Mouse (Mus musculus) heart, adult 11 months (tissue): ENCODE results near the gene Tmem135.

ENCODE experiments used
- DNase-seq: peaks from one replicate; pipeline ENCODE4 v3.0.0; 2022

The Tmem135 gene

GRCm38 (mm10) chr7:89317088-89317487, 86.9 kb downstream of the Tmem135 start:
- DNase-seq, result peak; percentile 13

DNA sequence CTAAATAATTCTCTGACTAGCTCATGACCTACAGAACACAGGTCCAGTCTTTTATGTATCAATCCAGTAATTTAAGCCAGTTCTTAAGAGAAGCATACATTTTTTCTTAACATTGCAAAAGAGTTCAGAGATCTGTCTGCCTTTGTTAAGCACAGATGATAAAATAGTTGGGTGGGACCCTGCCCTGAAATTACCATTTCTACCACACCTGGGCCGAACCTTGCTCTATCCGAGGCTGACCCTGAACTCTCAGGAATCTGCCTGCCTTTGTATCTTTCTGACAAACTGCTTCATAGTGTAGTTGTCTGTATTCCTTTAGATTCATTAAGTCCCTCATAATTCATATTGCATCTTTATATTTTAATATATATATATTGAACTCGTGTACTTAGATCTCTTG, 87.9 kb downstream of the Tmem135 start:
- no peak for DNase-seq

- peak; percentile 44 for DNase-seq
Measured at GRCm38 (mm10) chr7:89311555-89311954, 92.5 kb downstream of the Tmem135 start.

GRCm38 (mm10) chr7:89308926-89309325, 95.1 kb downstream of the Tmem135 start:
- DNase-seq, result peak; percentile 94

DNA sequence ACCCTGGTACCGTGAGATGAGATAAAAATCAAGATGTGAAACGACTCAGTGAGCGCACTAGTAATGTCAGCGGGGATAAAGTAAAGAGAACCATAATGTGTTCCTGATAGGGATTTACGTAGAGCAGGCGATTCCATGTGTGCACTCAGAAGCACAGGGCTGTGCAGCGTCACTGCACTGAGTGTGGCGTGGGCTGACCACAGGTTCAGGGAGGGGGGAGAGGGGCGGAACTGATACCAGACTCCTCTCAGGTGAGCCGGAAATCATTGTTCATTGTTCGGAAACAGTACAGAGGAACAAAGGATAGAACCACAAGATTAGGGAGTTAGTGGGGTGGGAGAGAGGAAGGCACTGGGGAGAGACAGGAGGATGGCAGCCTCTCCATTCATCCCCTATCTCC, 95.8 kb downstream of the Tmem135 start:
- DNase-seq, result peak; percentile 57

DNA sequence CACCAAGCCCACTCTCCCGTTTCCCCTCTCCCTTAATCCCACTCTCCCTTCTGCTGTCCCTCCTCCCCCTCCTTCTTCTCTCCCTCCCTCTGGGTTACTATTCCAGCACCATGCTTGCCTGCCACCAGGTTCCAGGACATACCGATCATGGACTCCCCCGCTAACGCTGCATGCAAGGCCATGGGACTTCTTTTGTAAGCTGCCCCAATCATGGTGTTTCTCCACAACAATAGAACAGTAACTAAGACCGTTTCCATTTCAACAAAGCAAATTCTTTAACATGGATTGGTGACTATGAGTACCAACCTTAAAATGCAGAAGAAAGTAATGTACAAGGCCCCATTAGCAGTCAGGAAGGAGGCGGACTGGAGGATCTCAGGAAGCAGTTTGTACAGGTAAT, 97.2 kb downstream of the Tmem135 start:
- no peak for DNase-seq

DNA sequence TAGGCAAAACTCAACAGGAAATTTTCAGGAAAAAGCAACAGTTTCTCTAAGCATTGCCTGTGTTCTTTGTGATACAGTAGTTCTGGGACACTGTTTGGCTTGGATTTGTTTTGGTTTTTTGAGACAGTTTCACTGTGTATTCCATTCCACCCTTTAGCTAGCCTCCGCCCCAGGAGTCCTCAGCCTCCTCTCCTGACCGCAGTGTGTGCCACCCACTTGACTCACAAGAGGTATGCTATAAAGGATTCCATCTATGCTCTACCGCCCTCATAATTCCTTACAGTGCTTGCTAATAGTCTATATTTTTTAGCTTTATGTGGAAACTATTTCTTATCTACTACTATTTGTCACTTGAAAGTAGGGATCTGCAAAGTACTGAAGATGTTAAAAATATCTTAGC, 99.1 kb downstream of the Tmem135 start:
- DNase-seq, result no peak

DNA sequence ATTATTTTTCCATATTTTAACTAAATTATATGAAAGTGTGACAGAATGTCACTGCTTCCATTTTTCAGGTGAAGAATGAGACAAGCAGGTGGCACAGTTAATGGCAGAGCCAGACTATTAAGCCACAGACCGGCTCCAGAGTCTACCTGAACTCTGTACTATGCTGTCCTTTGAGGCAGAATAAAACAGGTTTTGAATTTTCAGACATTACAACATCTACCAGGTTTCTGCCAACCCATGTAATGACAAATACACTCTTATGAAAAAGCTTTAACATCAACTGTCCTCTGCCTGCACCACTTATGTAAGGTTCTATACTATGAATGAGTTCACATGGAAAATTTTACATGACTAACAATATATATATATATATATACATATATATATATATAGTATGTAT, 100.3 kb downstream of the Tmem135 start:
- DNase-seq, result no peak

DNA sequence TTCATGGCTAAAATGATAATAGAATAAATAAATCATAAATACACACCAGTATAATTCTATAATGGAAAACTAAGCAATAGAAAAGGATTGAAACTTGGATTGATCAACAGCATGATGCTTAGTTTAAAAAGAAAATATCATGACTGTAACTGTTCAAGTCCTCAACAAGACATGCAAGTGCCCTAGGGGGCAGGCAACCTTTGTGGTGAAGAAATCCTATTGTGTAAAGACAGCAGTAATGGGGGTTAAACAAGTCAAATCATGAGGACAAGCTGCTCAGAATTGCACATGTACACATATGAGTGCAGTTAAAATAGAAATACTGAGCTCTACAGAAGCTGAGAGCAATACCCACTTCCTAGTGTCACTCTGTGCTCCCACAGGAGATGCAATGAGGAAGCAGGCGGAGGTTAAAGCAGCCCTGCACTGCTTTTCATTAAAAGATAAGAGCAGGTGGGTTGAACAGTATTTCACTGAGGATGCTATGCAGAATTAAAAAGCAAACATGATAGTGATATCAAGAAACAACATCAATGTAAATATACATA, 105.0 kb downstream of the Tmem135 start:
- DNase-seq, result no peak

DNA sequence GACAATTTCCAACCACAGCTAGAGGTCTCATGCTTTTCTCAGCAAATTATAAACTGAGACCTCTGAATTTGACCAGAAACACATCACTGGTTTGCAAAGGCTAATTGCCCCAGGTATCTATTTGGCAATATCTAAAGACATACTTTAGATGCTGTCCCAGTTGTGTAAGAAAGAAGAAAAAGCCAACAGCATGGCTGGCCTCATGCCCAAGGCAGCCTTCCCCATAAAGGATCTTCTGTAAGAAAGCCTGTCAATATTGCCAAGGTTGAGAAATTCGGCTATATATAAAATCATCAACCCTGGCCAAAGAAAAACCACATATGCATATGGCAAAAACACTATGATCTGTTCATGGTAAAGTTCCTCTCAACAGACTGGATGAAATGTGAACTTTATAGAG, 107.1 kb downstream of the Tmem135 start:
- DNase-seq, result no peak

GRCm38 (mm10) chr7:89282664-89283063, 121.4 kb downstream of the Tmem135 start:
- peak; percentile 90 for DNase-seq

DNA sequence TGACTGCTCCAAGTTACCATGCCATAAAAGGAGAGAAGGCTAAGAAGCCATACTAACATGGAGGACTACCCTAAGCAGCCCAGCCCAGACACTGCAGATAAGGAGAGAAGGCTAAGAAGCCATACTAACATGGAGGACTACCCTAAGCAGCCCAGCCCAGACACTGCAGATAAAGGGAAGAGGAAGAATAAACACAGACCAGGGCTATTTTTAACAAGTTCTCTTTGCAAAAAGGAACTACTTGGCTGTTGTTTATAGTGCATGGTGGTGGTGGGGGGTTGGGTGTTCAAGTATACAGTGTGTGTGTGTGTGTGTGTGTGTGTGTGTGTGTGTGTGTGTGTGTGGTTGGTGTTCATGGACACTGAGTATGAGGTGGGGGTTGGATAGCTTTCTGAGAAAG, 133.6 kb downstream of the Tmem135 start:
- DNase-seq, result peak; percentile 81

GRCm38 (mm10) chr7:89269826-89270225, 134.2 kb downstream of the Tmem135 start:
- DNase-seq, result peak; percentile 78

DNA sequence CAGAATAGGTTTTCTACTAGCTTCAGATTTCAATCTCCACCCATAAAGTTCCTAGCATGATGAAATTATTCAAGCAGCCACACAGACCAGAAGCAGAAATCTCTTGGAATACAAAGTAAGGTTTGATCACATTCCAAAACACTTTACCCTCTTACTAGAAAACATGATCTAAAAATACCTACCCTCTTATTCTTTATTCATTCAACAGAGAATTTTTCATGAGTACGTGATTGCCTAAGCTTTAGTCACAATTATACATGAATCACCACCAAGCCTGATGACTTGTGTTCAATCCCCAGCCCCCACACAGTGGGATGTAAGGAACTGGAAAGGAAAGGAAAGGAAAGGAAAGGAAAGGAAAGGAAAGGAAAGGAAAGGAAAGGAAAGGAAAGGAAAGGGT, 136.5 kb downstream of the Tmem135 start:
- DNase-seq, result peak; percentile 39

- peak; percentile 94 for DNase-seq
Measured at GRCm38 (mm10) chr7:89266017-89266760, 137.8 kb downstream of the Tmem135 start.

DNA sequence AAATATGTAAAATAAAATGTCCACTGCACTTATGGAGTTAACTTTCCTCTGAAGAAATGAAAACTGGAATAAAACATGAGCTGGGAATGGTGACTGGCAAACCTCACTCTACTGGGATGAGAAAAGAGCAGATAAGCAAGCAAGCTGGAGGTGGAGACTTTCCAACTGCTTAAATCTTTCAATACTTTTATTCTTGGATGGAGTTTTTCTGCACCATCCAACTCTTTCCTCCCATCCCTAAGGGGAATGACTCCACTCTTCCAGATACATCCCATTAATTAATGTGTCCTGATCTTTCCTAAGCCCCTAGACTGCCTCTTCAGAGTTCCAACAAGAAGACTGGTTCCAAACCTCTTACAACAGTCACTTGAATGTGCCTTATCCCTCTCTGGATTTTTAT, 143.1 kb downstream of the Tmem135 start:
- peak; percentile 84 for DNase-seq

DNA sequence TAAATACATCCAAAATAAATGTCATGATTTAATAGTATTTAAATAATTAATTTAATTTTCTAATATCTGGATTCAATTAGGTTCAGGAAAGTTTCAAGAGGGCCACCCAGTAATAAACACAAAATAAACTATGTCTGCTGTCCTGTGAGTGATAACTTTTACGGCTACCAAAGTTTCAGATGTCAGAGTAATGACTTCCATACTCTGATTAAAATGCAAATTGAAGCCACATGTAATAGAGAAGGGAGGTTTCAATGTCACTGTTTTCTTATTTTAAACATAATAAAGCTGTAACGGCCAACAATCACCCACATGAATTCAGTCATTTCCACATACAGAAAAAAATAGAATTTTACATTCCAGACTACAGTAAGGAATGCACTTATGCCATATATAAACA, 145.2 kb downstream of the Tmem135 start:
- no peak for DNase-seq

DNA sequence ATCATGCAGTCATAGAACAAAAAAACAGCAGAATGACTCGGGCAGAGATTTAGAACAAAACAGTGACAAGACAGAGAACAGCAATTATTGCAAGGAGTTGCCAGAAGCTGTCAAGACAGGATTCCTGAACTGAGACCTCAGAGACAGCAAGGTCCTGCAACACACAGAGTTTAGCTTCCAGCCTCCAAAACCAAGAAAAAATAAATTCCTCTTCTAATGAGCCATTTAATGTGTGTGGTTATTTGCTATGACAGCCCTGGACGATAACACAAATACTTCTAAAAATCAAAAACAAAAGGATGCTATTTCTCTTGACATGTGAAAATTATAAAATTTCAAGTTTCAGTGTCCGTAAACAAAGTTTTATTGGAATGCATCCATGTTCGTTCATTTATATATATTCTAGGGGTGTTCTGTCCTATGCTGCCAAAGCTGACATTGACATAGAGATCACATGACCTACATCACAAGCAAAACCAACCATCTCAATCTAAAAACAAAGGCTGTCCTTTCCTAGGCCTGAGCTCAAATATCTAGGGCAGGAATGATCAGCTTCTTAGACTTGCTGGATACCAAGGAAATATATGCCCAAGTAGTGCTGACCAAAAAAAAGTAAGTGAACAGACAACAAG, 146.0 kb downstream of the Tmem135 start:
- no peak for DNase-seq

DNA sequence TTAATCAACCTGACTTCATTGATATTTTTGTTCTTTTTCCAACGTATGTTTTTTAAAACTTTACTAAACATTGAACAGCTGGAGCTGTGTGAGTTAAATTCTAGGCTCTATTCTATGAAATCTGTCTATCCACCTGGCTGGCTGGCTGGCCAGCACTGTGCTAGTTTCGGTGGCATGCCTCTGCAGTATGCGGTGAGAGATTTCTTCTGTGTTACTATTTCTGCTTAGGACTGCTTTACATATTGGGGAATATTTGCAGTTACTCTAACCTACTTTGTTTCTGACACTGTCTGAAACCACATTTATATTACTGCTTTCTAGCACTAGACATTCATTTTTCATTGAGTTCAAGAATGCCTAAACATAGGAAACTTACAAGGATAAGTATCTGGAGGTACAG, 150.2 kb downstream of the Tmem135 start:
- DNase-seq, result no peak

DNA sequence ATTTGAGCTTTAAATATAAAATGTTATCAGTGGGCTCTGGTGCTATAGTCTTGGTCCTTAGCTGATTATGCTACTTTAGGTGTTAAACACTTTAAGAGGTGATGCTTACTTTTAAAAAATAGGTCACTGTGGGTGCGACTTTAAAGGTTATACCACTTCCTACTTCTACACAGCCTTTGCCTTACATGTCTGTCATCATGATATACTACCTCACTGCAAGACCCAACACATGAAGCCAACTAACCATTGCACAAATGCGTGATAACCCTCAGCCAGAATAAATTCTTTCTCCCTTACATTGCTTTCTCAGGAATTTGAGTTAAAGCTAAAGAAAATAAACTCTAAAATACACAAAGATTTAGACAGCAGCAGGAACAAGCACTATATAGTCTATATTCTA, 150.7 kb downstream of the Tmem135 start:
- DNase-seq, result no peak

- DNase-seq, result no peak
Measured at GRCm38 (mm10) chr7:89251880-89252453, 152.1 kb downstream of the Tmem135 start.

GRCm38 (mm10) chr7:89248135-89248850, 155.7 kb downstream of the Tmem135 start:
- no peak for DNase-seq

DNA sequence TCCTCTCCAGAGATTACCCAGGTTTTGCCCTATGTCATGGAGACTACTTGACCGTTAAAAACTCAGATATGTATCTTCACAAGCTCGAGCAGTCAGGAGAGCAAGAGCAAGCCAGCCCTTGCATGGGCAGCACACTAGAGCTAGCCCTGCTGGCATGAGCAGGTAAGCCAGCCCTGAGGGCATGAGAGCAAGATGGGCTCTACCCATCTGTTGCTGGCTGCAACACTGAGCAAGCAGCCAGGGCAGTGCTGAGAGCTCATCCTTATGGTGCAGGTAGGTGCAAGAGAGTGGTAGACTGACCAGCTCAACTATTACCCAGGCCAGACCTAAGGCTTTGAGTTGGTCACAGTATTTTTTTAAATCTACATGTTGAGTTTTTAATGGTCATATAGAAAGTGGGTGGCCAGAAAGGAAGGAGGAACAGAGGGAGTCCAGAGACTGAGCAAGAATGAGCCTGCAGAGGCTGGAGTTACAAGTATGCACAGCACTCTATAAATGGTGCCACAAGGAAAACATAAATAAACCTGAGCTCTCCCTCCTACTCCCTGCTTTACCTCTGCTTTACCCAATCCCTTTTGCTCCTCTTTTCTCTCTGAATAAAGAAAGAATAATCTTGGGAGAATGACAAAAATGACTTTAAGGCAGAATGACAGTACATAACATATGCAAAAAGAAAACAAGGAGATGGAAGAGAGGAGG, 156.9 kb downstream of the Tmem135 start:
- peak; percentile 64 for DNase-seq
